Mouse (Mus musculus) natural killer cell, adult 2 months (primary cell): ENCODE data around the gene Pacsin3.
"Not testable (repeated sequence)": the region's sequence is repeated elsewhere in the genome, so short reads cannot be mapped to it uniquely, and the experiment has no call there.

Source experiments
- DNase-seq, 2 experiments: peaks; one replicate each; pipeline ENCODE4 v3.0.0; 2022; ENCODE audit warnings: low spot score in 2 of 2

The Pacsin3 gene

GRCm38 (mm10) chr2:91255661-91256150 lies at the start of gene Pacsin3:
Gene Pacsin3, plus strand, starts transcription at chr2:91255954.
- no peak for DNase-seq

- no peak for DNase-seq
Observed at GRCm38 (mm10) chr2:91206254-91206775, 49.4 kb upstream of the Pacsin3 start.

GRCm38 (mm10) chr2:91213311-91213710 lies 42.4 kb upstream of the Pacsin3 start:
- DNase-seq, result no peak

- DNase-seq, result no peak
Observed at GRCm38 (mm10) chr2:91217032-91217431, 38.7 kb upstream of the Pacsin3 start.

- DNase-seq, result no peak
Observed at GRCm38 (mm10) chr2:91220501-91220900, 35.3 kb upstream of the Pacsin3 start.

GRCm38 (mm10) chr2:91223614-91224013 lies 32.1 kb upstream of the Pacsin3 start:
- no peak for DNase-seq

GRCm38 (mm10) chr2:91229735-91230134 lies 26.0 kb upstream of the Pacsin3 start:
- no peak for DNase-seq

- DNase-seq, result peak; percentile 87 to 93
Observed at GRCm38 (mm10) chr2:91236601-91237510, 18.9 kb upstream of the Pacsin3 start, which contains the start of gene Ddb2. Gene Ddb2, minus strand, starts transcription at chr2:91236982.

GRCm38 (mm10) chr2:91237511-91238080 lies 18.2 kb upstream of the Pacsin3 start:
- DNase-seq, result not testable (repeated sequence)

GRCm38 (mm10) chr2:91242547-91242946 lies 13.2 kb upstream of the Pacsin3 start:
- no peak for DNase-seq

- no peak for DNase-seq
Observed at GRCm38 (mm10) chr2:91243416-91243815, 12.3 kb upstream of the Pacsin3 start.

- no peak for DNase-seq
Observed at GRCm38 (mm10) chr2:91244557-91245228, 11.1 kb upstream of the Pacsin3 start.

GRCm38 (mm10) chr2:91248366-91248765 lies 7.4 kb upstream of the Pacsin3 start:
- DNase-seq, result no peak

GRCm38 (mm10) chr2:91252001-91252400 lies 3.8 kb upstream of the Pacsin3 start:
- no peak for DNase-seq

- DNase-seq, result no peak
Observed at GRCm38 (mm10) chr2:91252512-91252911, 3.2 kb upstream of the Pacsin3 start.

GRCm38 (mm10) chr2:91254725-91255380 lies 901 bp upstream of the Pacsin3 start:
- no peak for DNase-seq

GRCm38 (mm10) chr2:91256256-91257125 lies 737 bp downstream of the Pacsin3 start:
- DNase-seq, result no peak

GRCm38 (mm10) chr2:91257126-91257980 lies 1.6 kb downstream of the Pacsin3 start:
- DNase-seq, result no peak

- no peak for DNase-seq
Observed at GRCm38 (mm10) chr2:91258054-91258453, 2.3 kb downstream of the Pacsin3 start.

- no peak for DNase-seq
Observed at GRCm38 (mm10) chr2:91258830-91259229, 3.1 kb downstream of the Pacsin3 start.
